Mouse (Mus musculus) forebrain, embryonic 11.5 days (tissue): ENCODE measurements around the gene Has3. TPM values are rescaled to one million over a fixed set of nuclear protein-coding genes. Genes with fewer than 3 reads are reported as not detected.

ENCODE experiments used
- ATAC-seq: fragments of 200-750 bp; cut with Nextera tagmentation; replicated peaks from 2 replicates; pipeline ENCODE4 v1.8.0; 2017; ENCODE audit warnings: moderate TSS enrichment; ENCODE audit not compliant: low FRiP score
- DNase-seq: peaks from one replicate; pipeline ENCODE4 v3.0.0-alpha.2; 2017; ENCODE audit warnings: low spot score
- H3K27ac ChIP-seq: fragments of 300-500 bp; sonication (generic); 2 replicates; pipeline ENCODE4 v1.5.1; 2014; ENCODE audit warnings: low read depth, low read length
- H3K27me3 ChIP-seq: fragments of 300-500 bp; sonication (generic); 2 replicates; pipeline ENCODE4 v1.6.1; 2014; ENCODE audit warnings: mild to moderate bottlenecking, low read length, mixed read lengths; ENCODE audit not compliant: control insufficient read depth, insufficient read depth
- H3K36me3 ChIP-seq: fragments of 300-500 bp; sonication (generic); 2 replicates; pipeline ENCODE4 v1.6.1; 2014; ENCODE audit warnings: mild to moderate bottlenecking, low read length, moderate library complexity, mixed read lengths; ENCODE audit not compliant: control insufficient read depth, insufficient read depth
- H3K4me1 ChIP-seq: fragments of 300-500 bp; sonication (generic); replicated peaks from 2 replicates; pipeline ENCODE4 v1.6.1; 2014; ENCODE audit warnings: low read length, mixed read lengths; ENCODE audit not compliant: control insufficient read depth, insufficient read depth
- H3K4me2 ChIP-seq: fragments of 300-500 bp; sonication (generic); 2 replicates; pipeline ENCODE4 v1.6.1; 2014; ENCODE audit warnings: low read depth, mild to moderate bottlenecking, low read length, moderate library complexity, mixed read lengths; ENCODE audit not compliant: severe bottlenecking
- H3K4me3 ChIP-seq: fragments of 300-500 bp; sonication (generic); 2 replicates; pipeline ENCODE4 v1.5.1; 2014; ENCODE audit warnings: low read depth, low read length
- H3K9ac ChIP-seq: fragments of 300-500 bp; sonication (generic); 2 replicates; pipeline ENCODE4 v1.6.1; 2014; ENCODE audit warnings: low read length
- H3K9me3 ChIP-seq: fragments of 300-500 bp; sonication (generic); 2 replicates; pipeline ENCODE4 v1.6.1; 2016; ENCODE audit warnings: low read length, mixed read lengths; ENCODE audit not compliant: control insufficient read depth
- WGBS: fragments of 180-500 bp; shearing (Covaris S2); extraction: QIAGEN DNeasy Blood & Tissue Kit; methylation state at CpG from one replicate; pipeline ENCODE4 v1.1.7; 2014; 5-methylcytosine and 5-hydroxymethylcytosine counted together
- polyA plus RNA-seq: library from polyadenylated mRNA; unstranded; fragments of >200 nt; fragmentation: Nextera tagmentation; extraction: Ambion mirVana; gene quantifications from 2 replicates; pipeline ENCODE4 v1.2.1, GENCODE M21; 2014

Gene Has3
- polyA plus RNA-seq, 1 experiment from 2014 or later: 0.29 TPM

GRCm38 (mm10) chr8:106892806-106893451 lies 22.9 kb downstream of the Has3 start:
- Histone ChIP-seq H3K9me3 (no peaks in the 10 kb centered on the region), H3K36me3 (peaks cover 3% of the 10 kb centered on the region; the same call in 1 of the 2 replicates), H3K27ac (peak overlapping the region; percentile 89), H3K27me3 (no peaks in the 10 kb centered on the region), H3K4me3 (peak overlapping the region; percentile 89), H3K4me2 (peak overlapping the region; percentile 51), H3K9ac (peak overlapping the region; percentile 96), H3K4me1 (peaks cover 9% of the 10 kb centered on the region; the same call in 1 of the 2 replicates)
- ATAC-seq (peak; percentile 81), DNase-seq (peak; percentile 88)
- WGBS: under 1% methylated on average over 55 of the region's 57 CpGs

GRCm38 (mm10) chr8:106893481-106894156 lies 23.6 kb downstream of the Has3 start, which contains the start of gene Utp4:
Gene Utp4 (plus strand): TSS chr8:106893636.
- DNase-seq (peak; percentile 94), ATAC-seq (peak; percentile 94)
- peaks cover 3% of the 10 kb centered on the region; the same call in 1 of the 2 replicates for H3K36me3 ChIP-seq
- H3K9ac ChIP-seq: peak within 1 kb of the TSS; percentile 96
- H3K4me2 ChIP-seq: peak within 1 kb of the TSS; percentile 69
- H3K27ac ChIP-seq: peak within 1 kb of the TSS; percentile 89
- no peaks in the 10 kb centered on the region for H3K9me3 ChIP-seq
- peaks cover 9% of the 10 kb centered on the region; the same call in 1 of the 2 replicates for H3K4me1 ChIP-seq
- under 1% methylated on average over 62 of the region's 63 CpGs for WGBS
- no peaks in the 10 kb centered on the region for H3K27me3 ChIP-seq
- H3K4me3 ChIP-seq: peak within 1 kb of the TSS; percentile 89

- DNase-seq: no peak
- Histone ChIP-seq H3K27me3 (no peaks in the 10 kb centered on the region), H3K4me3 (no peak overlapping the region), H3K27ac (no peak overlapping the region), H3K9ac (no peak overlapping the region), H3K9me3 (no peaks in the 10 kb centered on the region), H3K4me2 (no peak overlapping the region), H3K4me1 (peaks cover 2% of the 10 kb centered on the region; the same call in 1 of the 2 replicates), H3K36me3 (peaks cover 5% of the 10 kb centered on the region; the same call in 1 of the 2 replicates)
- ATAC-seq: no peak
- WGBS: 90% methylated on average over 5 of the region's 5 CpGs
Observed at GRCm38 (mm10) chr8:106899473-106899872, 29.4 kb downstream of the Has3 start.

GRCm38 (mm10) chr8:106905727-106906480 lies 35.9 kb downstream of the Has3 start:
- Histone ChIP-seq H3K9me3 (no peaks in the 10 kb centered on the region), H3K27ac (no peak overlapping the region), H3K4me2 (no peak overlapping the region), H3K4me1 (no peaks in the 10 kb centered on the region), H3K9ac (no peak overlapping the region), H3K27me3 (no peaks in the 10 kb centered on the region), H3K36me3 (peaks cover 13% of the 10 kb centered on the region), H3K4me3 (no peak overlapping the region)
- 95% methylated on average over 17 of the region's 17 CpGs for WGBS
- ATAC-seq: no peak
- DNase-seq: peak; percentile 60

- Histone ChIP-seq H3K4me1 (no peaks in the 10 kb centered on the region), H3K27me3 (no peaks in the 10 kb centered on the region), H3K27ac (no peak overlapping the region), H3K9me3 (no peaks in the 10 kb centered on the region), H3K36me3 (peaks cover 13% of the 10 kb centered on the region), H3K4me2 (no peak overlapping the region), H3K4me3 (no peak overlapping the region), H3K9ac (no peak overlapping the region)
- ATAC-seq: no peak
- no peak for DNase-seq
- 98% methylated on average over 6 of the region's 6 CpGs for WGBS
Observed at GRCm38 (mm10) chr8:106906635-106907034, 36.6 kb downstream of the Has3 start.

GRCm38 (mm10) chr8:106907450-106907849 lies 37.4 kb downstream of the Has3 start:
- ATAC-seq: no peak
- H3K36me3 ChIP-seq: peaks cover 14% of the 10 kb centered on the region
- no peaks in the 10 kb centered on the region for H3K9me3 ChIP-seq
- WGBS: 92% methylated on average over 6 of the region's 6 CpGs
- no peaks in the 10 kb centered on the region for H3K4me1 ChIP-seq
- no peak overlapping the region for H3K9ac ChIP-seq
- H3K4me2 ChIP-seq: no peak overlapping the region
- no peak for DNase-seq
- H3K4me3 ChIP-seq: no peak overlapping the region
- H3K27me3 ChIP-seq: no peaks in the 10 kb centered on the region
- no peak overlapping the region for H3K27ac ChIP-seq

GRCm38 (mm10) chr8:106908291-106908690 lies 38.2 kb downstream of the Has3 start:
- Histone ChIP-seq H3K9me3 (no peaks in the 10 kb centered on the region), H3K27me3 (no peaks in the 10 kb centered on the region), H3K9ac (no peak overlapping the region), H3K4me2 (no peak overlapping the region), H3K27ac (no peak overlapping the region), H3K4me1 (no peaks in the 10 kb centered on the region), H3K4me3 (no peak overlapping the region), H3K36me3 (peaks cover 14% of the 10 kb centered on the region)
- 92% methylated on average over 7 of the region's 7 CpGs for WGBS
- DNase-seq: no peak
- ATAC-seq: no peak

- Histone ChIP-seq H3K4me1 (no peaks in the 10 kb centered on the region), H3K4me3 (no peak overlapping the region), H3K27me3 (no peaks in the 10 kb centered on the region), H3K9ac (no peak overlapping the region), H3K36me3 (peaks cover 7% of the 10 kb centered on the region), H3K4me2 (no peak overlapping the region), H3K9me3 (no peaks in the 10 kb centered on the region), H3K27ac (no peak overlapping the region)
- 95% methylated on average over 10 of the region's 10 CpGs for WGBS
- ATAC-seq: no peak
- no peak for DNase-seq
Observed at GRCm38 (mm10) chr8:106913631-106914030, 43.6 kb downstream of the Has3 start.
